Mouse (Mus musculus): Measurements from ENCODE around the gene Wfdc3. TPM values are rescaled to one million over a fixed set of nuclear protein-coding genes. Genes with fewer than 3 reads are reported as not detected.

Wfdc3 gene
- polyA plus RNA-seq (2015; fragmentation: Nextera tagmentation; extraction: Ambion mirVana) = 2.0 and 2.9 TPM in 2 replicates

- WGBS = under 1% methylated on average over 59 of the region's 70 CpGs
- Histone ChIP-seq H3K27me3 (ENCODE audit: control insufficient read depth, insufficient read depth, low read depth, low read length) (no peaks in the 10 kb centered on the region; the same call in 1 of the 2 replicates), H3K27ac (ENCODE audit: low read length) (peak within 1 kb of the TSS; percentile 44; the same call in 1 of the 2 replicates), H3K4me1 (replicated peaks; ENCODE audit: control insufficient read depth, insufficient read depth, low read length) (peaks cover 12% of the 10 kb centered on the region), H3K36me3 (ENCODE audit: control insufficient read depth, insufficient read depth, low read length) (peaks cover 10% of the 10 kb centered on the region), H3K9me3 (ENCODE audit: control insufficient read depth, low read length) (no peaks in the 10 kb centered on the region), H3K4me2 (ENCODE audit: low read depth, low read length) (peak within 1 kb of the TSS; percentile 92), H3K9ac (ENCODE audit: low read length) (peak within 1 kb of the TSS; percentile 91), H3K4me3 (ENCODE audit: low read length) (peak within 1 kb of the TSS; percentile 69)
- peak; percentile 94 for ATAC-seq (ENCODE audit: low read depth)
Observed at GRCm38 (mm10) chr2:164745843-164746479, at the start of gene Wfdc3, which contains the start of gene Dnttip1. Gene Wfdc3, minus strand, starts transcription at chr2:164745931. Gene Dnttip1, plus strand, starts transcription at chr2:164745983.

- no peak overlapping the region for H3K9ac ChIP-seq (ENCODE audit: low read length)
- no peak overlapping the region for H3K27ac ChIP-seq (ENCODE audit: low read length)
- no peaks in the 10 kb centered on the region for H3K27me3 ChIP-seq (ENCODE audit: control insufficient read depth, insufficient read depth, low read depth, low read length)
- peaks cover 28% of the 10 kb centered on the region for H3K36me3 ChIP-seq (ENCODE audit: control insufficient read depth, insufficient read depth, low read length)
- H3K4me3 ChIP-seq (ENCODE audit: low read length) = no peak overlapping the region
- H3K9me3 ChIP-seq (ENCODE audit: control insufficient read depth, low read length) = no peaks in the 10 kb centered on the region
- no peaks in the 10 kb centered on the region for H3K4me1 ChIP-seq (replicated peaks; ENCODE audit: control insufficient read depth, insufficient read depth, low read length)
- H3K4me2 ChIP-seq (ENCODE audit: low read depth, low read length) = no peak overlapping the region
- peak; percentile 63 for ATAC-seq (ENCODE audit: low read depth)
- 28% methylated on average over 5 of the region's 5 CpGs for WGBS
Observed at GRCm38 (mm10) chr2:164794293-164794692, 48.6 kb upstream of the Wfdc3 start.

DNA sequence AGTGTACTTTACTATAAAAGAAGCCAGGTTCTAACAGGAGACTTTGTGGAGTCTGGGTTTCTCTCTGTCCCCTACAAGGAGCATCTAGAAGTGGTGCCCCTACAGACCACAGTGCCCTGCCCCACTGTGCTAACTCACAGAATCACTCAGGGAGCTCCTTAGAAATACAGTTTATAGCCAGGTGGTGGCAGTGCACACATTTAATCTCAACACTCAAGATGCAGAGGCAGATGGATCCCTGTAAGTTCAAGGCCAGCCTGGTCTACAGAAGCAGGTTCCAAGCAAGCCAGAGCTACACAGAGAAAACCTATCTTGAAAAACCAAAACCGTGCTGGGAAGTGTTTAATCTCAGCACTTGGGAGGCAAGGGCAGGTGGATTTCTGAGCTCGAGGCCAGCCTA is 48.0 kb upstream of the Wfdc3 start:
- no peak overlapping the region for H3K4me3 ChIP-seq (ENCODE audit: low read length)
- no peak overlapping the region for H3K4me2 ChIP-seq (ENCODE audit: low read depth, low read length)
- no peak overlapping the region for H3K9ac ChIP-seq (ENCODE audit: low read length)
- peaks cover 27% of the 10 kb centered on the region for H3K36me3 ChIP-seq (ENCODE audit: control insufficient read depth, insufficient read depth, low read length)
- H3K27me3 ChIP-seq (ENCODE audit: control insufficient read depth, insufficient read depth, low read depth, low read length) = no peaks in the 10 kb centered on the region
- H3K27ac ChIP-seq (ENCODE audit: low read length) = no peak overlapping the region
- H3K9me3 ChIP-seq (ENCODE audit: control insufficient read depth, low read length) = no peaks in the 10 kb centered on the region
- no peaks in the 10 kb centered on the region for H3K4me1 ChIP-seq (replicated peaks; ENCODE audit: control insufficient read depth, insufficient read depth, low read length)
- ATAC-seq (ENCODE audit: low read depth) = no peak
- 83% methylated on average over 2 of the region's 2 CpGs for WGBS

DNA sequence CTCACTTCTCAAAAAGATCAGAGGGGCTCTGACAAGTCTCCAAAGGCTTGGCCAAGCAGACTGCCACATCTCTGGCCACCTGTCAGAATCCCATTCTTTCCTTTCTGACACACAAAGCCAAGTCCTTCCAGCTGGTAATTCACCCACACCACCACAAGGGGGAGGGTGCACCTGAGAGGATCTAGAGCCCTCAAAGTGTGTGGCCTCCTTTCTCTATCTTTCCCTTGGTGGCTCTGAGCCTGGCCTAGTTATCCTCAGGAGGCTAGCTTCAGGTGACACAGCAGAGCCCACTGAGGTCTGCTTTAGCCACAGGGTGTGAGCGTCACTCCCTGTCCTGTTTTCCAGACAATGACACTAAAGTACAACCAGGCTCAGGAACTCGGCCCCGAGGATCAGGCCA is 47.5 kb upstream of the Wfdc3 start:
- no peak overlapping the region for H3K4me3 ChIP-seq (ENCODE audit: low read length)
- H3K4me1 ChIP-seq (replicated peaks; ENCODE audit: control insufficient read depth, insufficient read depth, low read length) = no peaks in the 10 kb centered on the region
- no peaks in the 10 kb centered on the region for H3K9me3 ChIP-seq (ENCODE audit: control insufficient read depth, low read length)
- ATAC-seq (ENCODE audit: low read depth) = no peak
- H3K9ac ChIP-seq (ENCODE audit: low read length) = no peak overlapping the region
- H3K36me3 ChIP-seq (ENCODE audit: control insufficient read depth, insufficient read depth, low read length) = peaks cover 27% of the 10 kb centered on the region
- no peak overlapping the region for H3K4me2 ChIP-seq (ENCODE audit: low read depth, low read length)
- WGBS = 69% methylated on average over 3 of the region's 3 CpGs
- no peak overlapping the region for H3K27ac ChIP-seq (ENCODE audit: low read length)
- no peaks in the 10 kb centered on the region for H3K27me3 ChIP-seq (ENCODE audit: control insufficient read depth, insufficient read depth, low read depth, low read length)

GRCm38 (mm10) chr2:164792400-164793190 is 46.9 kb upstream of the Wfdc3 start:
- Histone ChIP-seq H3K9ac (ENCODE audit: low read length) (no peak overlapping the region), H3K4me1 (replicated peaks; ENCODE audit: control insufficient read depth, insufficient read depth, low read length) (no peaks in the 10 kb centered on the region; the same call in 1 of the 2 replicates), H3K27ac (ENCODE audit: low read length) (no peak overlapping the region), H3K27me3 (ENCODE audit: control insufficient read depth, insufficient read depth, low read depth, low read length) (no peaks in the 10 kb centered on the region), H3K36me3 (ENCODE audit: control insufficient read depth, insufficient read depth, low read length) (peaks cover 24% of the 10 kb centered on the region), H3K4me2 (ENCODE audit: low read depth, low read length) (no peak overlapping the region), H3K4me3 (ENCODE audit: low read length) (no peak overlapping the region), H3K9me3 (ENCODE audit: control insufficient read depth, low read length) (no peaks in the 10 kb centered on the region)
- no peak for ATAC-seq (ENCODE audit: low read depth)
- WGBS = 93% methylated on average over 12 of the region's 12 CpGs

DNA sequence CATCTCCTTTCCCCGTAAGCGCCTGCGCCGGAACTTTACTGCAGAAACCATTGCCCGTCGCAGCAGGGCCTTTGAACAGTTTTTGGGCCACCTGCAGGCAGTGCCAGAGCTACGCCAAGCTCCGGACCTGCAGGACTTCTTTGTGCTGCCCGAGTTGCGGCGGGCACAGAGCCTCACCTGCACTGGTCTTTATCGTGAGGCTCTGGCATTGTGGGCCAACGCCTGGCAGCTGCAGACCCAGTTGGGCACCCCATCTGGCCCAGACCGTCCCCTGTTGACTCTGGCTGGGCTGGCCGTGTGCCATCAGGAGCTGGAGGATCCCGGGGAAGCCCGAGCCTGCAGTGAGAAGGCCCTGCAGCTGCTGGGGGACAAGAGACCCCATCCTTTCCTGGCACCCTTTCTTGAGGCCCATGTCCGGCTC is 46.1 kb upstream of the Wfdc3 start:
- Histone ChIP-seq H3K36me3 (ENCODE audit: control insufficient read depth, insufficient read depth, low read length) (peaks cover 24% of the 10 kb centered on the region), H3K27me3 (ENCODE audit: control insufficient read depth, insufficient read depth, low read depth, low read length) (no peaks in the 10 kb centered on the region), H3K9me3 (ENCODE audit: control insufficient read depth, low read length) (no peaks in the 10 kb centered on the region), H3K9ac (ENCODE audit: low read length) (no peak overlapping the region), H3K4me1 (replicated peaks; ENCODE audit: control insufficient read depth, insufficient read depth, low read length) (peaks cover 4% of the 10 kb centered on the region), H3K27ac (ENCODE audit: low read length) (no peak overlapping the region), H3K4me2 (ENCODE audit: low read depth, low read length) (no peak overlapping the region), H3K4me3 (ENCODE audit: low read length) (no peak overlapping the region)
- 83% methylated on average over 18 of the region's 18 CpGs for WGBS
- ATAC-seq (ENCODE audit: low read depth) = no peak

DNA sequence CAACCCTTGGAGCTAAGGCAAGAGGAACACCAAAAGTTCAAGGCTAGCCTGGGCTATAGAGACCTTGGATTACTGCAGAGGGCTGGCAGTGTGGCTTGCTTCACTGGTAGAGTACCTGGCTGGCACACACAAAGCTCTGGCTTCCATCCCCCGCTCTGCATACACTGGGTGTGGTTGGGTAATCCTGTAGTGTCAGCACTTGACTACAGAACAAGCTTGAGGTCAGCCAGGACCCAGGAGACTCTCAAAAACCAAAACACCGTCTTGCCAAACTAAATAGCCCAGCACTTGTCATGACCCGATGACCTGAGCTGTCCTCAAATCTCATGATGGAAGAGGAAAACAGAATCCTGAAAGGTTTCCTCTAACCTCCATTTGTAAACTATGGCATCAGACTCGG is 44.7 kb upstream of the Wfdc3 start:
- WGBS = 48% methylated on average over 4 of the region's 4 CpGs
- Histone ChIP-seq H3K9me3 (ENCODE audit: control insufficient read depth, low read length) (no peaks in the 10 kb centered on the region), H3K4me2 (ENCODE audit: low read depth, low read length) (no peak overlapping the region), H3K4me1 (replicated peaks; ENCODE audit: control insufficient read depth, insufficient read depth, low read length) (peaks cover 9% of the 10 kb centered on the region), H3K9ac (ENCODE audit: low read length) (no peak overlapping the region), H3K27ac (ENCODE audit: low read length) (no peak overlapping the region), H3K27me3 (ENCODE audit: control insufficient read depth, insufficient read depth, low read depth, low read length) (no peaks in the 10 kb centered on the region), H3K4me3 (ENCODE audit: low read length) (no peak overlapping the region), H3K36me3 (ENCODE audit: control insufficient read depth, insufficient read depth, low read length) (peaks cover 24% of the 10 kb centered on the region)
- ATAC-seq (ENCODE audit: low read depth) = no peak

- H3K36me3 ChIP-seq (ENCODE audit: control insufficient read depth, insufficient read depth, low read length) = peaks cover 16% of the 10 kb centered on the region
Observed at GRCm38 (mm10) chr2:164788411-164788810, 42.7 kb upstream of the Wfdc3 start.

GRCm38 (mm10) chr2:164787779-164788178 is 42.0 kb upstream of the Wfdc3 start:
- 76% methylated on average over 10 of the region's 10 CpGs for WGBS
- H3K4me2 ChIP-seq (ENCODE audit: low read depth, low read length) = no peak overlapping the region
- H3K9me3 ChIP-seq (ENCODE audit: control insufficient read depth, low read length) = no peaks in the 10 kb centered on the region
- peaks cover 13% of the 10 kb centered on the region for H3K36me3 ChIP-seq (ENCODE audit: control insufficient read depth, insufficient read depth, low read length)
- no peak overlapping the region for H3K9ac ChIP-seq (ENCODE audit: low read length)
- no peak overlapping the region for H3K4me3 ChIP-seq (ENCODE audit: low read length)
- no peak for ATAC-seq (ENCODE audit: low read depth)
- H3K27me3 ChIP-seq (ENCODE audit: control insufficient read depth, insufficient read depth, low read depth, low read length) = no peaks in the 10 kb centered on the region
- peaks cover 16% of the 10 kb centered on the region for H3K4me1 ChIP-seq (replicated peaks; ENCODE audit: control insufficient read depth, insufficient read depth, low read length)
- H3K27ac ChIP-seq (ENCODE audit: low read length) = no peak overlapping the region

More at GRCm38 (mm10) chr2:164788411-164788810, 42.7 kb upstream of the Wfdc3 start:
- 60% methylated on average over 4 of the region's 4 CpGs for WGBS
- H3K27ac ChIP-seq (ENCODE audit: low read length) = no peak overlapping the region
- no peak for ATAC-seq (ENCODE audit: low read depth)
- no peak overlapping the region for H3K9ac ChIP-seq (ENCODE audit: low read length)
- peaks cover 16% of the 10 kb centered on the region for H3K4me1 ChIP-seq (replicated peaks; ENCODE audit: control insufficient read depth, insufficient read depth, low read length)
- no peak overlapping the region for H3K4me3 ChIP-seq (ENCODE audit: low read length)
- H3K27me3 ChIP-seq (ENCODE audit: control insufficient read depth, insufficient read depth, low read depth, low read length) = no peaks in the 10 kb centered on the region
- H3K9me3 ChIP-seq (ENCODE audit: control insufficient read depth, low read length) = no peaks in the 10 kb centered on the region
- no peak overlapping the region for H3K4me2 ChIP-seq (ENCODE audit: low read depth, low read length)
